Mouse (Mus musculus) lung, postnatal 36 days (tissue): ENCODE data around the gene Olfr477.
"Not testable (repeated sequence)": the region's sequence is repeated elsewhere in the genome, so short reads cannot be mapped to it uniquely, and the experiment has no call there.

ENCODE experiments used
- DNase-seq: peaks from one replicate; pipeline ENCODE4 v3.0.0; 2022; ENCODE audit warnings: mixed read lengths

Gene Olfr477

GRCm38 (mm10) chr7:107986393-107986792 is at the start of gene Olfr477:
Gene Olfr477 (plus strand): TSS chr7:107986693.
- no peak for DNase-seq

GRCm38 (mm10) chr7:107952539-107952938 is 34.0 kb upstream of the Olfr477 start:
- not testable (repeated sequence) for DNase-seq

- no peak for DNase-seq
Measured at GRCm38 (mm10) chr7:107954343-107954742, 32.1 kb upstream of the Olfr477 start, which contains the start of gene Olfr474. Gene Olfr474 (plus strand): TSS chr7:107954643.

- no peak for DNase-seq
Measured at GRCm38 (mm10) chr7:107964503-107964902, 22.0 kb upstream of the Olfr477 start, which contains the start of gene Olfr476. Gene Olfr476 (plus strand): TSS chr7:107964803.

- not testable (repeated sequence) for DNase-seq
Measured at GRCm38 (mm10) chr7:108014256-108014655, 27.8 kb downstream of the Olfr477 start.

GRCm38 (mm10) chr7:108033889-108034288 is 47.4 kb downstream of the Olfr477 start, which contains the start of gene Olfr478:
Gene Olfr478 (minus strand): TSS chr7:108033989.
- DNase-seq: no peak
